In genomic region chr11:4901956-4902355, GRCm38 (mm10) we compare ENCODE assay signal across 21 mouse cellular contexts. TPM values are rescaled to one million over a fixed set of nuclear protein-coding genes. Genes with fewer than 3 reads are reported as not detected.
A peak's percentile ranks its signal among the peaks of the same experiment; 100 is the strongest.
DNase-seq lines count a peak whose midpoint lies in the region; ATAC-seq and TF ChIP-seq lines count a peak whose summit lies in the region.
"Had no signal": no experiment of that assay in that cellular context is flagged by ENCODE, and none has a peak within 500 bp of the region (broad histone marks: within the 10 kb centered on the region; RNA-seq: fewer than 3 reads in every experiment).

No protein-coding gene starts in this region.

- H3K4me3 ChIP-seq in intestine, postnatal 0 days (ENCODE audit: low read depth, low read length): no peak overlapping the region
- no peak overlapping the region for H3K4me3 ChIP-seq in intestine, embryonic 16.5 days (ENCODE audit: low read length)

- no peak overlapping the region for H3K9ac ChIP-seq in intestine, postnatal 0 days (ENCODE audit: low read depth, low read length)
- no peak overlapping the region for H3K9ac ChIP-seq in intestine, embryonic 16.5 days (ENCODE audit: low read depth, low read length)

- no peak for TF ChIP-seq CTCF in intestine, postnatal 0 days (IDR thresholded peaks at IDR 0.05; ENCODE audit: low read depth)

- no peaks in the 10 kb centered on the region for H3K4me1 ChIP-seq in intestine, postnatal 0 days (replicated peaks; ENCODE audit: control insufficient read depth, insufficient read depth, low read length)
- H3K4me1 ChIP-seq in intestine, embryonic 16.5 days (ENCODE audit: control insufficient read depth, insufficient read depth, low read length): no peaks in the 10 kb centered on the region

- peak; percentile 68 for DNase-seq in retina, adult 2 months (ENCODE audit: low read depth, low spot score)
- DNase-seq in retina, embryonic 14.5 days (ENCODE audit: low spot score): no peak
- peak; percentile 60 for DNase-seq in retina, postnatal 1 day
- DNase-seq in lung, postnatal 10 days: no peak
- DNase-seq: adrenal gland, adult 2 months; adrenal gland, adult 8-10 months; adrenal gland, postnatal 10 days; adrenal gland, postnatal 14 days; adrenal gland, postnatal 25 days; adrenal gland, postnatal 36 days; B cell, adult 2 months; cerebellum, adult 11 months; cerebellum, adult 11-12 months; cerebellum, adult 18-20 months had no signal

- H3K27ac ChIP-seq in intestine, postnatal 0 days (ENCODE audit: low read depth, low read length): no peak overlapping the region
- H3K27ac ChIP-seq in intestine, embryonic 16.5 days (ENCODE audit: low read length): no peak overlapping the region

- H3K9me3 ChIP-seq in intestine, postnatal 0 days (ENCODE audit: control insufficient read depth): no peaks in the 10 kb centered on the region
- no peaks in the 10 kb centered on the region for H3K9me3 ChIP-seq in intestine, embryonic 16.5 days (ENCODE audit: control insufficient read depth, low read length)
- H3K9me3 ChIP-seq: G1E had no signal

- no peak overlapping the region for H3K4me2 ChIP-seq in intestine, postnatal 0 days (replicated peaks; ENCODE audit: low read depth)
- no peak overlapping the region for H3K4me2 ChIP-seq in intestine, embryonic 16.5 days (ENCODE audit: low read depth, low read length)

- peaks cover 42% of the 10 kb centered on the region for H3K36me3 ChIP-seq in intestine, postnatal 0 days (ENCODE audit: control insufficient read depth, insufficient read depth)
- peaks cover 19% of the 10 kb centered on the region for H3K36me3 ChIP-seq in intestine, embryonic 16.5 days (ENCODE audit: control insufficient read depth, insufficient read depth, low read length)

- 86% methylated on average over 6 of the region's 6 CpGs for WGBS in intestine, postnatal 0 days
- WGBS in intestine, embryonic 16.5 days: 90% methylated on average over 6 of the region's 6 CpGs

- no peaks in the 10 kb centered on the region for H3K27me3 ChIP-seq in intestine, postnatal 0 days (replicated peaks; ENCODE audit: control insufficient read depth, insufficient read depth, low read length)
- H3K27me3 ChIP-seq in intestine, embryonic 16.5 days (replicated peaks; ENCODE audit: control insufficient read depth, insufficient read depth, low read length): no peaks in the 10 kb centered on the region
- H3K27me3 ChIP-seq: CH12.LX, Patski had no signal

- 0 out of 2 replicates have a peak, but pooled peaks have one; percentile 38 for ATAC-seq in intestine, postnatal 0 days
- no peak for ATAC-seq in intestine, embryonic 16.5 days
- ATAC-seq: activated CD4-positive, CD25-positive, alpha-beta regulatory T cell, adult 4 months; CD4-positive, CD25-positive, alpha-beta regulatory T cell, adult 4 months; Patski had no signal

RNA-seq across cellular contexts. Expression of gene Thoc5, which starts 6.8 kb away (rescaled TPM):
- polyA plus RNA-seq in intestine, postnatal 0 days (2015; fragmentation: Nextera tagmentation; extraction: Ambion mirVana): 15.9 TPM in 2 replicates
- 30.3 and 32.7 TPM in 2 replicates for polyA plus RNA-seq in intestine, embryonic 16.5 days (2015; fragmentation: Nextera tagmentation; extraction: Ambion mirVana)

RNA-seq across cellular contexts. Expression of gene Nipsnap1, which starts 28.2 kb away (rescaled TPM):
- polyA plus RNA-seq in intestine, postnatal 0 days (2015; fragmentation: Nextera tagmentation; extraction: Ambion mirVana): 59.1 and 62.0 TPM in 2 replicates
- polyA plus RNA-seq in intestine, embryonic 16.5 days (2015; fragmentation: Nextera tagmentation; extraction: Ambion mirVana): 112 and 119 TPM in 2 replicates

RNA-seq across cellular contexts. Expression of gene Nefh, which starts 45.9 kb away (rescaled TPM):
- polyA plus RNA-seq in intestine, postnatal 0 days (2015; fragmentation: Nextera tagmentation; extraction: Ambion mirVana): 0.25 and 0.26 TPM in 2 replicates
- polyA plus RNA-seq in intestine, embryonic 16.5 days (2015; fragmentation: Nextera tagmentation; extraction: Ambion mirVana): 0.55 and 0.61 TPM in 2 replicates

RNA-seq across cellular contexts. Expression of gene Nf2, which starts 52.6 kb away (rescaled TPM):
- 16.0 and 16.6 TPM in 2 replicates for polyA plus RNA-seq in intestine, postnatal 0 days (2015; fragmentation: Nextera tagmentation; extraction: Ambion mirVana)
- polyA plus RNA-seq in intestine, embryonic 16.5 days (2015; fragmentation: Nextera tagmentation; extraction: Ambion mirVana): 38.0 and 38.8 TPM in 2 replicates

Comparison
In these comparisons a context has a peak if more than half of its experiments do, and no peak if none do; other contexts are left out.
1. DNase-seq: peak in retina, adult 2 months (single experiment) and retina, postnatal 1 day (single experiment); none in retina, embryonic 14.5 days (single experiment) and lung, postnatal 10 days (single experiment).